21 mouse cellular contexts compared by ENCODE assay signal in the genomic region with DNA sequence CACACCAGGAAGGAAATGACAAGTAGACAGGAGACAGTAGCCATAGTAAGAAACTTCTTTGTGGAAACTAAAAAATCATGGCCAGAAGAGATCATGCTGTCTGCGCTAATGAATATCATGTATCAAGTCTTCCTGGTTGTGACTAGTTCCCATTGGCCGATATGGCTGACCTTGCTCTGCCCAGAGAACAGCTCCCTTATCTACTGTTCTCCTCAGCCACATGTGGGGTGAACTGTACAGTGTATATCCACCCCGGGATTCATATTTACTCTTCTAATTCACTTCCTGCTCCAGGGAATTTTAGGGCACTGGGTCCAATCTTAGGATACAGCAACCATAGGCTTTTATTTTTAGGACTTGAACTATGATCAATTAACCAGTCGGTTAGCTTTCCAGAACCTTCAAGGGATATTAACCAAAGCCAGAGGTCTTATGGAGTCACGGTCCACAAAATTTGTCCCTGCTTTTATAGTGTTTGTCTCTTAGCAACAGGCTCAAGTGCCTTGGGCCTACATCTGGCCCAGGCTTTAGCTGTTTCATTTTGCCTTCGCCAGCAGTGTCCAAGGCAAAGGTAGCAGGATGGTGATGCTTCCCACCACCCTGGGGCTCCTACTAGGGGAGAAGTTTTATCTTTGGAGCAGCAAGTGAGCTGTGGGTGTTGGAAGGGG.
DNase-seq lines count a peak whose midpoint lies in the region.
"Had no signal": no experiment of that assay in that cellular context is flagged by ENCODE, and none has a peak within 500 bp of the region (broad histone marks: within the 10 kb centered on the region; RNA-seq: fewer than 3 reads in every experiment).

No protein-coding gene starts in this region.

- no peak overlapping the region for H3K27ac ChIP-seq in limb, embryonic 10.5 days
- H3K27ac ChIP-seq: embryonic facial prominence, embryonic 10.5 days; embryonic facial prominence, embryonic 15.5 days; forebrain, embryonic 12.5 days; hindbrain, embryonic 14.5 days; macrophage had no signal

- WGBS in limb, embryonic 10.5 days: 87% methylated on average over 6 of the region's 6 CpGs

- H3K27me3 ChIP-seq in limb, embryonic 10.5 days (ENCODE audit: low read depth, poor library complexity, severe bottlenecking): no peaks in the 10 kb centered on the region
- H3K27me3 ChIP-seq: embryonic facial prominence, embryonic 15.5 days; forebrain, embryonic 12.5 days had no signal

- peak; percentile 11 for DNase-seq in kidney, adult 18-20 months
- peak; percentile 65 for DNase-seq in kidney, adult 9 months
- DNase-seq in kidney, postnatal 10 days: peak; percentile 17
- peak; percentile 9 for DNase-seq in mesoderm, embryonic 11.5 days (ENCODE audit: low read depth, low spot score)
- DNase-seq in limb, embryonic 10.5 days (ENCODE audit: low spot score): no peak
- DNase-seq in cerebellum, postnatal 36 days: no peak
- no peak for DNase-seq in lung, postnatal 36 days
- DNase-seq: adrenal gland, adult 2 months; B cell, adult 2 months; cerebellum, adult 2 months; cerebellum, postnatal 14 days; gastrocnemius, postnatal 36 days; heart, adult 18-20 months; lung, adult 18-20 months; spleen, adult 18-20 months; thymus, postnatal 14 days had no signal

- H3K36me3 ChIP-seq in limb, embryonic 10.5 days: no peaks in the 10 kb centered on the region
- H3K36me3 ChIP-seq: embryonic facial prominence, embryonic 10.5 days; embryonic facial prominence, embryonic 15.5 days; forebrain, embryonic 12.5 days had no signal

- H3K4me1 ChIP-seq in limb, embryonic 10.5 days: peaks cover 11% of the 10 kb centered on the region
- H3K4me1 ChIP-seq: embryonic facial prominence, embryonic 15.5 days; forebrain, embryonic 12.5 days had no signal

- no peak overlapping the region for H3K4me3 ChIP-seq in limb, embryonic 10.5 days
- H3K4me3 ChIP-seq: embryonic facial prominence, embryonic 10.5 days; embryonic facial prominence, embryonic 15.5 days; forebrain, embryonic 12.5 days had no signal

- H3K9me3 ChIP-seq in limb, embryonic 10.5 days (replicated peaks): no peaks in the 10 kb centered on the region
- H3K9me3 ChIP-seq: embryonic facial prominence, embryonic 10.5 days; embryonic facial prominence, embryonic 15.5 days; forebrain, embryonic 12.5 days had no signal

Comparison
In these comparisons a context has a peak if more than half of its experiments do, and no peak if none do; other contexts are left out.
1. DNase-seq: peak in kidney, adult 18-20 months (single experiment), kidney, adult 9 months (single experiment), kidney, postnatal 10 days (single experiment) and mesoderm, embryonic 11.5 days (single experiment); none in limb, embryonic 10.5 days (single experiment), cerebellum, postnatal 36 days (0 of 2) and lung, postnatal 36 days (single experiment).